Mouse (Mus musculus) heart, embryonic 14.5 days (tissue): Measurements from ENCODE around the gene Gnai3. TPM values are rescaled to one million over a fixed set of nuclear protein-coding genes. Genes with fewer than 3 reads are reported as not detected.

Experiments used
- ATAC-seq: fragments of 200-750 bp; cut with Nextera tagmentation; 2 replicates; pipeline ENCODE4 v1.8.0; 2017; ENCODE audit warnings: low read depth, moderate TSS enrichment; ENCODE audit not compliant: insufficient number of reproducible peaks, insufficient read depth, low FRiP score
- H3K27ac ChIP-seq, 2 experiments: fragments of 200-500 bp in 1 of 2; fragments of 300-500 bp in 1 of 2; sonication (generic) in 1 of 2; replicated peaks in 1 of 2; 2 replicates each; pipeline ENCODE4 v1.5.1; 2012 to 2014; ENCODE audit warnings: low read depth in 2 of 2, low read length in 2 of 2, control low read depth in 1 of 2, mild to moderate bottlenecking in 1 of 2, mixed read lengths in 1 of 2; ENCODE audit not compliant: control insufficient read depth in 1 of 2, insufficient read depth in 1 of 2
- H3K27me3 ChIP-seq: fragments of 300-500 bp; sonication (generic); 2 replicates; pipeline ENCODE4 v1.6.1; 2014; ENCODE audit warnings: mild to moderate bottlenecking, low read length, control low read depth; ENCODE audit not compliant: control insufficient read depth, insufficient read depth
- H3K36me3 ChIP-seq: fragments of 300-500 bp; sonication (generic); 2 replicates; pipeline ENCODE4 v1.6.1; 2014; ENCODE audit warnings: mild to moderate bottlenecking, control low read depth, low read length, mixed read lengths; ENCODE audit not compliant: control insufficient read depth, insufficient read depth
- H3K4me1 ChIP-seq, 2 experiments: fragments of 200-500 bp in 1 of 2; fragments of 300-500 bp in 1 of 2; sonication (generic) in 1 of 2; 2 replicates each; pipeline ENCODE4 v1.6.1; 2012 to 2014; ENCODE audit warnings: low read length in 2 of 2, control low read depth in 1 of 2, mixed read lengths in 1 of 2; ENCODE audit not compliant: control insufficient read depth in 2 of 2, insufficient read depth in 2 of 2
- H3K4me2 ChIP-seq: fragments of 300-500 bp; sonication (generic); 2 replicates; pipeline ENCODE4 v1.6.1; 2014; ENCODE audit warnings: mild to moderate bottlenecking, low read length
- H3K4me3 ChIP-seq, 2 experiments: fragments of 200-500 bp in 1 of 2; fragments of 300-500 bp in 1 of 2; sonication (generic) in 1 of 2; 2 replicates each; pipeline ENCODE4 v1.5.1; 2012 to 2014; ENCODE audit warnings: low read length in 2 of 2, mild to moderate bottlenecking in 2 of 2, control low read depth in 1 of 2, low read depth in 1 of 2, moderate library complexity in 1 of 2; ENCODE audit not compliant: control insufficient read depth in 1 of 2, insufficient read depth in 1 of 2
- H3K9ac ChIP-seq: fragments of 300-500 bp; sonication (generic); 2 replicates; pipeline ENCODE4 v1.6.1; 2014; ENCODE audit warnings: mild to moderate bottlenecking, low read length
- H3K9me3 ChIP-seq: fragments of 300-500 bp; sonication (generic); 2 replicates; pipeline ENCODE4 v1.6.1; 2016; ENCODE audit warnings: low read length, control low read depth; ENCODE audit not compliant: control insufficient read depth
- WGBS: fragments of 180-500 bp; shearing (Covaris S2); extraction: QIAGEN DNeasy Blood & Tissue Kit; methylation state at CpG from one replicate; pipeline ENCODE4 v1.1.7; 2014; 5-methylcytosine and 5-hydroxymethylcytosine counted together
- polyA plus RNA-seq: library from polyadenylated mRNA; unstranded; fragments of >200 nt; fragmentation: Nextera tagmentation; extraction: Ambion mirVana; gene quantifications from 2 replicates; pipeline ENCODE4 v1.2.1, GENCODE M21; 2014

Gnai3 gene
- 71.4 and 74.0 TPM in 2 replicates for polyA plus RNA-seq

DNA sequence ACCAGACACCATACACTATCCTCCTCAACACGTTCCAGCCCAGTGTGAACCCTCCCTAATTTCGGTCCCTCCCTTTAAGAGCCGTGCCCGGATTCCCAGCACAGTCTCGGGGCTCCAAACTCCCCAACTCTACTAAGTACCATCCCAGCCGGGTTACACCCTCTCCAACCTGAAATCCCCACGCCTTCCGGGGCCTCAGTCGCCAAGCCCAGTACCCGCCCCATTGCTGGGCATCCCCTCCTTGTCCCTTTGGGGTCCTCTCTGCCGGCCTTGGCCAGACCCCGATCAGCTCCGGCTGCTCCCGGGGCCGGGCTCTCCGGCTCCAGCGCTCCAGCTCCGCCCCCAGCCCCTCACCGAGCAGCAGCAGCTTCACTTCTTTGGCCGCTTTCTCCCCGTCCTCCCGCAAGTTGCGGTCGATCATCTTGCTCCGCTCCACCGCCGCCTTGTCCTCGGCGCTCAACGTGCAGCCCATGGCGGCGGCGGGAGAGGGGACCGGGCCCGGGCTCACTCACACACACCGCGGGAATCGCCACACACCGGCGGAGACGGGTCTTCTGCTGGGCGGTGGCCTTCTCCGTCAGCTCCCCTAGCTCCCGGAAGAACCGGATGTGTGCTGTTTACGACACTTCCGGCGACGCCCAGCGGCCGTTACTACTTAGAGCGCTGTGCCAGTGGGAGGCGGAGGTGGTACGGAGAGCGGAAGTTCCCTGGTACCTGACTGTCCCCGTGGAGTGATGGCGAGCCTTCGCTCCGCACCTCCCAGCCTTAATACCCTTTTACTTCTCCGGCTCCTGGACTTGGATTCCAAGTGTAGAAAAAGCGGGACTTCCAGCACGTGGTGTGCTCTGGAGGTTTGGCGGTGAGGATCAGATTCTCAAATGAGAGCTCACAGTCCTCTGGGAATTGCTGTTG lies at the start of gene Gnai3:
TSS of gene Gnai3 (minus strand) at position 613 of the 912 bp plus-strand sequence.
- H3K27me3 ChIP-seq, result no peaks in the 10 kb centered on the region
- H3K4me3 ChIP-seq, result peak within 1 kb of the TSS; percentile 66 to 93
- H3K36me3 ChIP-seq, result peaks cover 5% of the 10 kb centered on the region; the same call in 1 of the 2 replicates
- no peaks in the 10 kb centered on the region for H3K9me3 ChIP-seq
- under 1% methylated on average over 63 of the region's 63 CpGs for WGBS
- ATAC-seq, result peak; percentile 88
- H3K9ac ChIP-seq, result peak within 1 kb of the TSS; percentile 90
- peak within 1 kb of the TSS; percentile 85 for H3K4me2 ChIP-seq
- H3K4me1 ChIP-seq, result peaks cover 4 to 21% of the 10 kb centered on the region in 2 experiments; a peak in 3 of 4 replicates
- peak within 1 kb of the TSS; percentile 91 to 92 for H3K27ac ChIP-seq

- H3K4me1 ChIP-seq, result peaks cover 21 to 34% of the 10 kb centered on the region in 2 experiments
Measured at GRCm38 (mm10) chr3:108195287-108195686, 49.3 kb upstream of the Gnai3 start.

DNA sequence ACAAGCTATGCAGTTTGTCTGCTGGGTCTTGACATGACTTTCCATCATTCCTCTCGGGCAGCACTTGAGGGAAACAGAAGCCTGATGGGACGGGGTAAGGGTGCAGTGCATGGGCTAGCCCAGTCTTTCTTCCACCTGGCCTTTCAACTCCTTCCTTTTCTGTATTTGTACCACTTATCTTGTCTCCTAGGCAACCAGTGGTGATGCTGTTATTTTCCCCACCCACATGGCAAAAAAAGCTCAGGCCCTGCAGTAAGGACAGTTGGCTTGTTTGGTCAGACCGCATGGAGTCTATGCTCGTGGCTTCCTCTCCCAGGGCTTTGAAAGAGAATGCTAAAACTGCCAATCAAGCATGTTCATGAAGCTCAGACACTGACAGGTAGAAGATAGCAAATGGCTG lies 47.7 kb upstream of the Gnai3 start:
- Histone ChIP-seq H3K4me3 (no peak overlapping the region), H3K27me3 (no peaks in the 10 kb centered on the region), H3K4me2 (no peak overlapping the region), H3K9ac (no peak overlapping the region; the same call in 1 of the 2 replicates), H3K9me3 (no peaks in the 10 kb centered on the region), H3K27ac (no peak overlapping the region), H3K4me1 (peaks cover 21 to 28% of the 10 kb centered on the region in 2 experiments), H3K36me3 (peaks cover 4% of the 10 kb centered on the region; the same call in 1 of the 2 replicates)
- 36% methylated on average over 4 of the region's 4 CpGs for WGBS
- ATAC-seq, result no peak

More at GRCm38 (mm10) chr3:108195287-108195686, 49.3 kb upstream of the Gnai3 start:
- Histone ChIP-seq H3K27me3 (no peaks in the 10 kb centered on the region), H3K36me3 (peaks cover 10% of the 10 kb centered on the region; the same call in 1 of the 2 replicates), H3K27ac (no peak overlapping the region), H3K4me2 (no peak overlapping the region), H3K9ac (no peak overlapping the region), H3K4me3 (no peak overlapping the region), H3K9me3 (no peaks in the 10 kb centered on the region)
- 86% methylated on average over 4 of the region's 4 CpGs for WGBS
- ATAC-seq, result no peak

DNA sequence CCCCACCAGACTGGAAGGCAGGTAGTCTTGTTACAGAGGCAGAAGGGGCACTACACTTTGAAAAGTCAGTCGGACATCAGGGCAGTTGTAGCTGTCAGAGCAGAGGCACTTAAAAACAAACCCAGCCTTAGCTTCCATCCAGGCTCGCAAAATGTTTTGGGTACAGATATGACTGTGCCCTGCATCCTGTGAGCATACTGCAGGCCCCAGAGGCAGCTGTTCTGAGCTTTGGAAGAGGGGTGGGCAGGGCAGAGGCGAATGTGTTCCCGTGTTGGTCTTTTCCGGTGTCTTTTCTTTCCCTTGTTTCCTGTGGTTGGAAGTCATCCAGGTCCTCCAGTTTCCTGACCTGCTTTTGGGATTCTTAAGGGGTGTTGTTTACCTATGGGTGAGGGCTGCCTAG lies 44.0 kb upstream of the Gnai3 start:
- Histone ChIP-seq H3K9me3 (no peaks in the 10 kb centered on the region), H3K27me3 (0 out of 2 replicates have a peak, but pooled peaks cover 4% of the 10 kb centered on the region), H3K36me3 (0 out of 2 replicates have a peak, but pooled peaks cover 8% of the 10 kb centered on the region), H3K4me1 (peaks cover 13% of the 10 kb centered on the region in 2 experiments), H3K4me3 (no peak overlapping the region), H3K27ac (peak overlapping the region in 1 of 2 experiments; percentile 14; a peak in 1 of 4 replicates), H3K9ac (no peak overlapping the region), H3K4me2 (0 out of 2 replicates have a peak overlapping the region, but pooled peaks have one; percentile 13)
- ATAC-seq, result no peak
- 41% methylated on average over 5 of the region's 5 CpGs for WGBS

- 73% methylated on average over 9 of the region's 9 CpGs for WGBS
- Histone ChIP-seq H3K4me3 (no peak overlapping the region), H3K9me3 (no peaks in the 10 kb centered on the region), H3K4me2 (no peak overlapping the region), H3K9ac (no peak overlapping the region), H3K27ac (no peak overlapping the region), H3K36me3 (0 out of 2 replicates have a peak, but pooled peaks cover 8% of the 10 kb centered on the region), H3K4me1 (peaks cover 11 to 12% of the 10 kb centered on the region in 2 experiments), H3K27me3 (peaks cover 9% of the 10 kb centered on the region; the same call in 1 of the 2 replicates)
- ATAC-seq, result no peak
Measured at GRCm38 (mm10) chr3:108188716-108189490, 43.0 kb upstream of the Gnai3 start.

- Histone ChIP-seq H3K27me3 (peaks cover 9% of the 10 kb centered on the region; the same call in 1 of the 2 replicates), H3K4me1 (peaks cover 6% of the 10 kb centered on the region in 2 experiments; a peak in 2 of 4 replicates), H3K36me3 (0 out of 2 replicates have a peak, but pooled peaks cover 8% of the 10 kb centered on the region), H3K4me3 (peak overlapping the region in 1 of 2 experiments; percentile 67; a peak in 2 of 4 replicates), H3K9me3 (no peaks in the 10 kb centered on the region), H3K27ac (no peak overlapping the region), H3K4me2 (peak overlapping the region; percentile 78), H3K9ac (peak overlapping the region; percentile 75; the same call in 1 of the 2 replicates)
- ATAC-seq, result no peak
- 71% methylated on average over 20 of the region's 20 CpGs for WGBS
Measured at GRCm38 (mm10) chr3:108187111-108187795, 41.3 kb upstream of the Gnai3 start.
